Mouse (Mus musculus) adrenal gland, postnatal 36 days (tissue): Measurements from ENCODE around the gene Dzip3. TPM values are rescaled to one million over a fixed set of nuclear protein-coding genes. Genes with fewer than 3 reads are reported as not detected.

Experiments used
- total RNA-seq, 2 experiments: library from RNA; stranded (reverse); gene quantifications; 2 replicates each; pipeline ENCODE4 v1.2.3; 2021

Dzip3 gene
- total RNA-seq, 2 experiments from 2014 or later = 19.2 to 21.8 TPM

Other genes with a start within 250 kb of the Dzip3 start
- gene Trat1, start 222.1 kb downstream of the Dzip3 start, total RNA-seq = not detected
- gene Retnlb, start 177.3 kb downstream of the Dzip3 start, total RNA-seq = not detected
- 10 to 100 TPM; 10.9 to 30.4 TPM for gene Retnla, start 151.6 kb downstream of the Dzip3 start, total RNA-seq
- gene Retnlg, start 121.5 kb downstream of the Dzip3 start, total RNA-seq = under 1 TPM in 1 of 2 experiments, not detected in 1; 0.76 TPM
- 1 to 10 TPM; 2.8 to 3.1 TPM for gene Cip2a, start within 50 bp of the Dzip3 start, total RNA-seq
- gene Myh15, start 63.3 kb upstream of the Dzip3 start, total RNA-seq = not detected